Mouse (Mus musculus): ENCODE results near the gene Tal1. TPM values are rescaled to one million over a fixed set of nuclear protein-coding genes. Genes with fewer than 3 reads are reported as not detected.

The Tal1 gene
- polyA plus RNA-seq, 1 experiment from 2014 or later, result 1.9 TPM

- Histone ChIP-seq H3K36me3 (no peaks in the 10 kb centered on the region), H3K9ac (replicated peaks) (no peak overlapping the region), H3K4me2 (no peak overlapping the region), H3K4me3 (replicated peaks) (no peak overlapping the region), H3K9me3 (no peaks in the 10 kb centered on the region), H3K27ac (no peak overlapping the region), H3K27me3 (peaks cover 49% of the 10 kb centered on the region), H3K4me1 (replicated peaks) (no peaks in the 10 kb centered on the region)
- 75% methylated on average over 1 of the region's 1 CpGs for WGBS
- ATAC-seq (ENCODE audit: insufficient number of reproducible peaks, insufficient read depth, low FRiP score, low TSS enrichment, low read depth), result no peak
Measured at GRCm38 (mm10) chr4:115071668-115072067, 15.4 kb downstream of the Tal1 start.

GRCm38 (mm10) chr4:115074789-115075188 lies 18.6 kb downstream of the Tal1 start:
- Histone ChIP-seq H3K27ac (no peak overlapping the region), H3K9me3 (no peaks in the 10 kb centered on the region), H3K4me1 (replicated peaks) (peaks cover 9% of the 10 kb centered on the region; the same call in 1 of the 2 replicates), H3K9ac (replicated peaks) (no peak overlapping the region), H3K27me3 (peaks cover 23% of the 10 kb centered on the region; the same call in 1 of the 2 replicates), H3K4me2 (no peak overlapping the region), H3K36me3 (no peaks in the 10 kb centered on the region), H3K4me3 (replicated peaks) (no peak overlapping the region)
- ATAC-seq (ENCODE audit: insufficient number of reproducible peaks, insufficient read depth, low FRiP score, low TSS enrichment, low read depth), result no peak
- 90% methylated on average over 1 of the region's 1 CpGs for WGBS

- Histone ChIP-seq H3K4me2 (no peak overlapping the region), H3K4me1 (replicated peaks) (peaks cover 9% of the 10 kb centered on the region; the same call in 1 of the 2 replicates), H3K9ac (replicated peaks) (no peak overlapping the region), H3K27ac (no peak overlapping the region), H3K36me3 (no peaks in the 10 kb centered on the region), H3K4me3 (replicated peaks) (no peak overlapping the region), H3K27me3 (peaks cover 19% of the 10 kb centered on the region; the same call in 1 of the 2 replicates), H3K9me3 (no peaks in the 10 kb centered on the region)
- WGBS, result 57% methylated on average over 3 of the region's 3 CpGs
- peak; percentile 19; the same call in 1 of the 2 replicates for ATAC-seq (ENCODE audit: insufficient number of reproducible peaks, insufficient read depth, low FRiP score, low TSS enrichment, low read depth)
Measured at GRCm38 (mm10) chr4:115075204-115075915, 19.1 kb downstream of the Tal1 start.

GRCm38 (mm10) chr4:115078892-115079820 lies 22.9 kb downstream of the Tal1 start:
- no peak overlapping the region for H3K27ac ChIP-seq
- H3K4me1 ChIP-seq (replicated peaks), result peaks cover 9% of the 10 kb centered on the region; the same call in 1 of the 2 replicates
- no peaks in the 10 kb centered on the region for H3K9me3 ChIP-seq
- no peak overlapping the region for H3K4me3 ChIP-seq (replicated peaks)
- WGBS, result 35% methylated on average over 10 of the region's 10 CpGs
- no peaks in the 10 kb centered on the region for H3K36me3 ChIP-seq
- peaks cover 14% of the 10 kb centered on the region; the same call in 1 of the 2 replicates for H3K27me3 ChIP-seq
- H3K4me2 ChIP-seq, result no peak overlapping the region
- no peak for ATAC-seq (ENCODE audit: insufficient number of reproducible peaks, insufficient read depth, low FRiP score, low TSS enrichment, low read depth)
- no peak overlapping the region for H3K9ac ChIP-seq (replicated peaks)

- H3K27me3 ChIP-seq, result peaks cover 18% of the 10 kb centered on the region; the same call in 1 of the 2 replicates
- H3K4me3 ChIP-seq (replicated peaks), result no peak overlapping the region
- no peaks in the 10 kb centered on the region for H3K9me3 ChIP-seq
- H3K9ac ChIP-seq (replicated peaks), result no peak overlapping the region
- WGBS, result 41% methylated on average over 5 of the region's 5 CpGs
- H3K27ac ChIP-seq, result no peak overlapping the region
- H3K36me3 ChIP-seq, result no peaks in the 10 kb centered on the region
- ATAC-seq (ENCODE audit: insufficient number of reproducible peaks, insufficient read depth, low FRiP score, low TSS enrichment, low read depth), result no peak
- H3K4me2 ChIP-seq, result no peak overlapping the region
- peaks cover 9% of the 10 kb centered on the region; the same call in 1 of the 2 replicates for H3K4me1 ChIP-seq (replicated peaks)
Measured at GRCm38 (mm10) chr4:115079821-115080349, 23.7 kb downstream of the Tal1 start.

- H3K4me3 ChIP-seq (replicated peaks), result no peak overlapping the region
- no peaks in the 10 kb centered on the region for H3K36me3 ChIP-seq
- H3K4me2 ChIP-seq, result no peak overlapping the region
- peaks cover 37% of the 10 kb centered on the region for H3K27me3 ChIP-seq
- ATAC-seq (ENCODE audit: insufficient number of reproducible peaks, insufficient read depth, low FRiP score, low TSS enrichment, low read depth), result no peak
- WGBS, result 72% methylated on average over 3 of the region's 3 CpGs
- H3K9me3 ChIP-seq, result no peaks in the 10 kb centered on the region
- H3K27ac ChIP-seq, result no peak overlapping the region
- no peak overlapping the region for H3K9ac ChIP-seq (replicated peaks)
- H3K4me1 ChIP-seq (replicated peaks), result peaks cover 9% of the 10 kb centered on the region; the same call in 1 of the 2 replicates
Measured at GRCm38 (mm10) chr4:115083031-115083430, 26.8 kb downstream of the Tal1 start.

- peaks cover 63% of the 10 kb centered on the region for H3K27me3 ChIP-seq
- no peak for ATAC-seq (ENCODE audit: insufficient number of reproducible peaks, insufficient read depth, low FRiP score, low TSS enrichment, low read depth)
Measured at GRCm38 (mm10) chr4:115085522-115086095, 29.4 kb downstream of the Tal1 start.

GRCm38 (mm10) chr4:115086257-115086656 lies 30.0 kb downstream of the Tal1 start:
- H3K9me3 ChIP-seq, result no peaks in the 10 kb centered on the region
- no peak overlapping the region for H3K4me2 ChIP-seq
- no peaks in the 10 kb centered on the region for H3K36me3 ChIP-seq
- 70% methylated on average over 4 of the region's 4 CpGs for whole genome bisulfite sequencing
- H3K27me3 ChIP-seq, result peaks cover 66% of the 10 kb centered on the region
- H3K4me1 ChIP-seq (replicated peaks), result no peaks in the 10 kb centered on the region
- H3K9ac ChIP-seq (replicated peaks), result no peak overlapping the region
- no peak overlapping the region for H3K27ac ChIP-seq
- H3K4me3 ChIP-seq (replicated peaks), result no peak overlapping the region
- ATAC-seq (ENCODE audit: insufficient number of reproducible peaks, insufficient read depth, low FRiP score, low TSS enrichment, low read depth), result no peak

More at GRCm38 (mm10) chr4:115085522-115086095, 29.4 kb downstream of the Tal1 start:
- Histone ChIP-seq H3K4me1 (replicated peaks) (no peaks in the 10 kb centered on the region), H3K9me3 (no peaks in the 10 kb centered on the region), H3K36me3 (no peaks in the 10 kb centered on the region), H3K27ac (no peak overlapping the region), H3K4me3 (replicated peaks) (no peak overlapping the region), H3K4me2 (no peak overlapping the region), H3K9ac (replicated peaks) (no peak overlapping the region)
- WGBS, result 17% methylated on average over 6 of the region's 6 CpGs

GRCm38 (mm10) chr4:115086763-115087415 lies 30.7 kb downstream of the Tal1 start:
- no peaks in the 10 kb centered on the region for H3K4me1 ChIP-seq (replicated peaks)
- 61% methylated on average over 3 of the region's 3 CpGs for WGBS
- no peak for ATAC-seq (ENCODE audit: insufficient number of reproducible peaks, insufficient read depth, low FRiP score, low TSS enrichment, low read depth)
- H3K27me3 ChIP-seq, result peaks cover 69% of the 10 kb centered on the region
- H3K4me3 ChIP-seq (replicated peaks), result no peak overlapping the region
- no peak overlapping the region for H3K4me2 ChIP-seq
- H3K36me3 ChIP-seq, result no peaks in the 10 kb centered on the region
- H3K9ac ChIP-seq (replicated peaks), result no peak overlapping the region
- no peak overlapping the region for H3K27ac ChIP-seq
- H3K9me3 ChIP-seq, result no peaks in the 10 kb centered on the region

GRCm38 (mm10) chr4:115088611-115089338 lies 32.5 kb downstream of the Tal1 start, which contains the start of gene Pdzk1ip1:
Gene Pdzk1ip1 (plus strand): TSS chr4:115088708.
- H3K36me3 ChIP-seq, result no peaks in the 10 kb centered on the region
- no peak for ATAC-seq (ENCODE audit: insufficient number of reproducible peaks, insufficient read depth, low FRiP score, low TSS enrichment, low read depth)
- H3K9ac ChIP-seq (replicated peaks), result no peak within 1 kb of the TSS
- no peaks in the 10 kb centered on the region for H3K9me3 ChIP-seq
- H3K27ac ChIP-seq, result no peak within 1 kb of the TSS
- H3K4me3 ChIP-seq (replicated peaks), result 0 out of 2 replicates have a peak within 1 kb of the TSS, but pooled peaks have one; percentile 3
- peaks cover 79% of the 10 kb centered on the region for H3K27me3 ChIP-seq
- H3K4me2 ChIP-seq, result peak within 1 kb of the TSS; percentile 6
- 16% methylated on average over 11 of the region's 11 CpGs for WGBS
- no peaks in the 10 kb centered on the region for H3K4me1 ChIP-seq (replicated peaks)

All from limb, embryonic 12.5 days (tissue).